Mouse (Mus musculus) ovary, postnatal 36 days (tissue): ENCODE measurements around the gene Il17ra.

Source experiments
- DNase-seq: peaks from one replicate; pipeline ENCODE4 v3.0.0; 2022; ENCODE audit warnings: low spot score, mixed read lengths

The Il17ra gene

GRCm38 (mm10) chr6:120463086-120463871 is at the start of gene Il17ra:
Gene Il17ra (plus strand): TSS chr6:120463247.
- peak; percentile 85 for DNase-seq

- no peak for DNase-seq
Measured at GRCm38 (mm10) chr6:120438161-120438560, 24.9 kb upstream of the Il17ra start.

- no peak for DNase-seq
Measured at GRCm38 (mm10) chr6:120442171-120442749, 20.8 kb upstream of the Il17ra start.

GRCm38 (mm10) chr6:120443363-120444355 is 19.4 kb upstream of the Il17ra start:
- no peak for DNase-seq

GRCm38 (mm10) chr6:120450208-120450607 is 12.8 kb upstream of the Il17ra start:
- no peak for DNase-seq

- DNase-seq: no peak
Measured at GRCm38 (mm10) chr6:120452384-120453102, 10.5 kb upstream of the Il17ra start.

- no peak for DNase-seq
Measured at GRCm38 (mm10) chr6:120453103-120453445, 10.0 kb upstream of the Il17ra start.

GRCm38 (mm10) chr6:120453556-120453955 is 9.5 kb upstream of the Il17ra start:
- DNase-seq: no peak

GRCm38 (mm10) chr6:120454627-120455077 is 8.4 kb upstream of the Il17ra start:
- no peak for DNase-seq

- DNase-seq: no peak
Measured at GRCm38 (mm10) chr6:120457074-120457473, 6.0 kb upstream of the Il17ra start.

GRCm38 (mm10) chr6:120457751-120458150 is 5.3 kb upstream of the Il17ra start:
- DNase-seq: no peak

GRCm38 (mm10) chr6:120461217-120461616 is 1.8 kb upstream of the Il17ra start:
- DNase-seq: no peak

- no peak for DNase-seq
Measured at GRCm38 (mm10) chr6:120462251-120462650, 796 bp upstream of the Il17ra start.

- peak; percentile 28 for DNase-seq
Measured at GRCm38 (mm10) chr6:120463884-120464283, 837 bp downstream of the Il17ra start.

GRCm38 (mm10) chr6:120464406-120464939 is 1.4 kb downstream of the Il17ra start:
- DNase-seq: no peak

- DNase-seq: no peak
Measured at GRCm38 (mm10) chr6:120465393-120465792, 2.3 kb downstream of the Il17ra start.

- DNase-seq: no peak
Measured at GRCm38 (mm10) chr6:120466609-120467329, 3.7 kb downstream of the Il17ra start.

GRCm38 (mm10) chr6:120468259-120468658 is 5.2 kb downstream of the Il17ra start:
- DNase-seq: no peak

GRCm38 (mm10) chr6:120469268-120469667 is 6.2 kb downstream of the Il17ra start:
- DNase-seq: no peak

- no peak for DNase-seq
Measured at GRCm38 (mm10) chr6:120469770-120470169, 6.7 kb downstream of the Il17ra start.

GRCm38 (mm10) chr6:120470666-120471065 is 7.6 kb downstream of the Il17ra start:
- DNase-seq: no peak
